Mouse (Mus musculus) monocyte, adult 59 days (primary cell): ENCODE measurements around the gene Gm3500. TPM values are rescaled to one million over a fixed set of nuclear protein-coding genes. Genes with fewer than 3 reads are reported as not detected.

Experiments used
- total RNA-seq, 2 experiments: library from RNA; stranded (reverse); gene quantifications; one replicate each; pipeline ENCODE4 v1.2.4; 2023

The Gm3500 gene
- total RNA-seq: not detected

DNA sequence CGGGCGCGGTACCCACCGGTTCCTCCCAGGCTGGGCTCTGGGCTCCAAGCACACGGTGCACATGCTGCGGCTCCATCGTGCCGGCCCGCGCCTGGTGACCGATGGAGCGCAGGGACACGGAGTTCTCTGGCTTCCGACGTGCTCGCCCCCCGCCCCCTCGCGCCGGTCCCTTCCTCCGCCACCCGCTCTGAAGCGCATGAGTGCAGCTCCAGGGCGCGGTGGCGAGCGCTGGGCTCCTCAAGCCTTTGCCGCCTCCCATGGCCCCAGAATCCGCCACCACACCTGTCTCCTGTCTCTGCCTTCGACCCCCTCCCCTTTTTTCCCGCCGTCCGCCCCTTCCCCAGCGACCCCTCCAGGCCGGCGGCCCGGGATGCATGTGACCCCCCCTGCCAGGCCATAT, at the start of gene Gm3500:
Gene Gm3500 (minus strand): TSS at position 101 of the 400 bp plus-strand sequence.

DNA sequence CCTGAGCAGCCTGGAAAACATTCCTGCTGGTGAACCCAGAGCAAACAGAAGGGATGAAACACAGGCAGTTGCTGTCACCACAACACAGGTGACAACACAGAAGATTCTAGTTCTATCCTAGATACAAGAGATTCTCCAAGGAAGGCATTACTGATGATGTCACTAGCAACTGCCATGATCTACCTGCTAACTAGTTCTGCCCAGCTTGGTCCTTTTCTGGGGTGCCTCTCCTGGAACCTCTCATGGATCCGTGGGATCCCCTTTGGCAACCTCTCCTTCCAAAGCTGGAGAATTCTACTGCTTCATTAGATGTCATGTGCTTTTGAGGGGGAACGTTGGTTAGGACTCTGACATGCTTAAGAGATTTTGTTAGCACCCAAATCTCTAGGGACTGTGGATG, 54.0 kb downstream of the Gm3500 start, which contains the start of gene Gm3542:
Gene Gm3542 (minus strand): TSS at position 101 of the 400 bp plus-strand sequence.

Other genes starting within 250 kb of the Gm3500 start
- not detected for gene Gm3317, start 224.5 kb downstream of the Gm3500 start, total RNA-seq
- not detected for gene Gm8271, start 203.3 kb downstream of the Gm3500 start, total RNA-seq
- gene Gm3526, start 128.5 kb downstream of the Gm3500 start, total RNA-seq: not detected
- not detected for gene Gm3542, start 54.1 kb downstream of the Gm3500 start, total RNA-seq
- not detected for gene Gm3194, start 66.4 kb upstream of the Gm3500 start, total RNA-seq
- not detected for gene Gm8246, start 88.8 kb upstream of the Gm3500 start, total RNA-seq
- not detected for gene Gm3187, start 95.2 kb upstream of the Gm3500 start, total RNA-seq
- not detected for gene Gm3488, start 112.6 kb upstream of the Gm3500 start, total RNA-seq
- not detected for gene Gm3532, start 149.4 kb upstream of the Gm3500 start, total RNA-seq
- gene Gm8265, start 244.0 kb upstream of the Gm3500 start, total RNA-seq: not detected